Mouse (Mus musculus): Measurements from ENCODE around the gene Olfr1134. TPM values are rescaled to one million over a fixed set of nuclear protein-coding genes. Genes with fewer than 3 reads are reported as not detected.
"Not testable (repeated sequence)": the region's sequence is repeated elsewhere in the genome, so short reads cannot be mapped to it uniquely, and the experiment has no call there.

Olfr1134 gene
- polyA plus RNA-seq (2015; fragmentation: Nextera tagmentation; extraction: Ambion mirVana): not detected in 2 replicates

GRCm38 (mm10) chr2:87658360-87658759, at the start of gene Olfr1134:
Olfr1134 (minus strand) TSS chr2:87658460.
- H3K9ac ChIP-seq: no peak within 1 kb of the TSS
- 75% methylated on average over 2 of the region's 2 CpGs for WGBS
- no peaks in the 10 kb centered on the region for H3K9me3 ChIP-seq
- H3K27ac ChIP-seq: no peak within 1 kb of the TSS
- no peak for ATAC-seq (ENCODE audit: low FRiP score, low read depth)
- H3K4me1 ChIP-seq: no peaks in the 10 kb centered on the region
- H3K36me3 ChIP-seq: no peaks in the 10 kb centered on the region
- H3K4me2 ChIP-seq (replicated peaks): no peak within 1 kb of the TSS
- H3K27me3 ChIP-seq: no peaks in the 10 kb centered on the region
- no peak within 1 kb of the TSS for H3K4me3 ChIP-seq

- Histone ChIP-seq H3K36me3 (no peaks in the 10 kb centered on the region), H3K27ac (no peak within 1 kb of the TSS), H3K27me3 (no peaks in the 10 kb centered on the region), H3K9me3 (no peaks in the 10 kb centered on the region), H3K9ac (no peak within 1 kb of the TSS), H3K4me3 (no peak within 1 kb of the TSS), H3K4me2 (replicated peaks) (no peak within 1 kb of the TSS), H3K4me1 (no peaks in the 10 kb centered on the region)
- ATAC-seq (ENCODE audit: low FRiP score, low read depth): no peak
These were observed 35.6 kb upstream of the Olfr1134 start, which contains the start of gene Olfr1136 for GRCm38 (mm10) chr2:87693847-87694246. Olfr1136 (minus strand) TSS chr2:87693947.

GRCm38 (mm10) chr2:87673564-87673963, 15.3 kb upstream of the Olfr1134 start, which contains the start of gene Olfr1135:
Olfr1135 (minus strand) TSS chr2:87673664.
- Histone ChIP-seq H3K4me3 (no peak within 1 kb of the TSS), H3K9ac (no peak within 1 kb of the TSS), H3K9me3 (no peaks in the 10 kb centered on the region), H3K27me3 (no peaks in the 10 kb centered on the region), H3K4me2 (replicated peaks) (no peak within 1 kb of the TSS), H3K27ac (no peak within 1 kb of the TSS), H3K4me1 (no peaks in the 10 kb centered on the region), H3K36me3 (no peaks in the 10 kb centered on the region)
- WGBS: 24% methylated on average over 1 of the region's 1 CpGs
- ATAC-seq (ENCODE audit: low FRiP score, low read depth): no peak

GRCm38 (mm10) chr2:87647274-87647673, 11.0 kb downstream of the Olfr1134 start, which contains the start of gene Olfr1133:
Olfr1133 (minus strand) TSS chr2:87647374.
- Histone ChIP-seq H3K4me1 (no peaks in the 10 kb centered on the region), H3K9ac (no peak within 1 kb of the TSS), H3K9me3 (no peaks in the 10 kb centered on the region), H3K27me3 (no peaks in the 10 kb centered on the region), H3K4me2 (replicated peaks) (no peak within 1 kb of the TSS), H3K4me3 (no peak within 1 kb of the TSS), H3K36me3 (no peaks in the 10 kb centered on the region), H3K27ac (no peak within 1 kb of the TSS)
- ATAC-seq (ENCODE audit: low FRiP score, low read depth): no peak

GRCm38 (mm10) chr2:87642441-87642840, 15.8 kb downstream of the Olfr1134 start:
- H3K27me3 ChIP-seq: no peaks in the 10 kb centered on the region
- no peaks in the 10 kb centered on the region for H3K9me3 ChIP-seq
- H3K9ac ChIP-seq: no peak overlapping the region
- H3K4me2 ChIP-seq (replicated peaks): no peak overlapping the region
- H3K36me3 ChIP-seq: no peaks in the 10 kb centered on the region
- no peak for ATAC-seq (ENCODE audit: low FRiP score, low read depth)
- H3K4me3 ChIP-seq: no peak overlapping the region
- H3K27ac ChIP-seq: no peak overlapping the region
- no peaks in the 10 kb centered on the region for H3K4me1 ChIP-seq

- ATAC-seq (ENCODE audit: low FRiP score, low read depth): no peak
- H3K4me3 ChIP-seq: no peak within 1 kb of the TSS
These were observed 20.8 kb downstream of the Olfr1134 start, which contains the start of gene Olfr1132 for GRCm38 (mm10) chr2:87637435-87637834. Olfr1132 (minus strand) TSS chr2:87637535.

GRCm38 (mm10) chr2:87626804-87627203, 31.5 kb downstream of the Olfr1134 start, which contains the start of gene Olfr1131:
Olfr1131 (plus strand) TSS chr2:87627104.
- H3K27ac ChIP-seq: no peak within 1 kb of the TSS
- 67% methylated on average over 3 of the region's 3 CpGs for WGBS
- no peak for ATAC-seq (ENCODE audit: low FRiP score, low read depth)

More at GRCm38 (mm10) chr2:87637435-87637834, 20.8 kb downstream of the Olfr1134 start, which contains the start of gene Olfr1132:
- Histone ChIP-seq H3K27me3 (no peaks in the 10 kb centered on the region), H3K4me1 (no peaks in the 10 kb centered on the region), H3K36me3 (no peaks in the 10 kb centered on the region), H3K4me2 (replicated peaks) (no peak within 1 kb of the TSS), H3K9me3 (no peaks in the 10 kb centered on the region), H3K9ac (no peak within 1 kb of the TSS), H3K27ac (no peak within 1 kb of the TSS)

GRCm38 (mm10) chr2:87605912-87606311, 52.3 kb downstream of the Olfr1134 start, which contains the start of gene Olfr1130:
Olfr1130 (plus strand) TSS chr2:87606212.
- H3K27me3 ChIP-seq; H3K4me1 ChIP-seq; H3K4me3 ChIP-seq; H3K36me3 ChIP-seq; H3K9me3 ChIP-seq; H3K9ac ChIP-seq; H3K27ac ChIP-seq; ATAC-seq (ENCODE audit: low FRiP score, low read depth); H3K4me2 ChIP-seq (replicated peaks): not testable (repeated sequence)

More at GRCm38 (mm10) chr2:87626804-87627203, 31.5 kb downstream of the Olfr1134 start, which contains the start of gene Olfr1131:
- no peaks in the 10 kb centered on the region for H3K27me3 ChIP-seq
- H3K9me3 ChIP-seq: no peaks in the 10 kb centered on the region
- no peaks in the 10 kb centered on the region for H3K4me1 ChIP-seq
- H3K9ac ChIP-seq: no peak within 1 kb of the TSS
- no peaks in the 10 kb centered on the region for H3K36me3 ChIP-seq
- H3K4me2 ChIP-seq (replicated peaks): no peak within 1 kb of the TSS
- H3K4me3 ChIP-seq: no peak within 1 kb of the TSS

Other genes with a start within 250 kb of the Olfr1134 start
- gene Olfr1123, start 241.8 kb downstream of the Olfr1134 start, polyA plus RNA-seq (2015; fragmentation: Nextera tagmentation; extraction: Ambion mirVana): not detected in 2 replicates
- 0.05 and 0.13 TPM in 2 replicates for gene Olfr1124, start 228.2 kb downstream of the Olfr1134 start, polyA plus RNA-seq (2015; fragmentation: Nextera tagmentation; extraction: Ambion mirVana)
- gene Olfr1126, start 204.5 kb downstream of the Olfr1134 start, polyA plus RNA-seq (2015; fragmentation: Nextera tagmentation; extraction: Ambion mirVana): not detected in 2 replicates
- not detected in 2 replicates for gene Pramel7, start 161.4 kb downstream of the Olfr1134 start, polyA plus RNA-seq (2015; fragmentation: Nextera tagmentation; extraction: Ambion mirVana)
- not detected in 2 replicates for gene Pramel6, start 151.9 kb downstream of the Olfr1134 start, polyA plus RNA-seq (2015; fragmentation: Nextera tagmentation; extraction: Ambion mirVana)
- not detected in 2 replicates for gene Olfr153, start 126.7 kb downstream of the Olfr1134 start, polyA plus RNA-seq (2015; fragmentation: Nextera tagmentation; extraction: Ambion mirVana)
- gene Olfr1128, start 112.9 kb downstream of the Olfr1134 start, polyA plus RNA-seq (2015; fragmentation: Nextera tagmentation; extraction: Ambion mirVana): not detected in 2 replicates
- not detected in 2 replicates for gene Olfr1129, start 84.6 kb downstream of the Olfr1134 start, polyA plus RNA-seq (2015; fragmentation: Nextera tagmentation; extraction: Ambion mirVana)
- gene Olfr1130, start 52.2 kb downstream of the Olfr1134 start, polyA plus RNA-seq (2015; fragmentation: Nextera tagmentation; extraction: Ambion mirVana): not detected in 2 replicates
- gene Olfr1131, start 31.4 kb downstream of the Olfr1134 start, polyA plus RNA-seq (2015; fragmentation: Nextera tagmentation; extraction: Ambion mirVana): not detected in 2 replicates
- not detected in 2 replicates for gene Olfr1132, start 20.9 kb downstream of the Olfr1134 start, polyA plus RNA-seq (2015; fragmentation: Nextera tagmentation; extraction: Ambion mirVana)
- not detected in 2 replicates for gene Olfr1133, start 11.1 kb downstream of the Olfr1134 start, polyA plus RNA-seq (2015; fragmentation: Nextera tagmentation; extraction: Ambion mirVana)
- gene Olfr1135, start 15.2 kb upstream of the Olfr1134 start, polyA plus RNA-seq (2015; fragmentation: Nextera tagmentation; extraction: Ambion mirVana): not detected in 2 replicates
- gene Olfr1136, start 35.5 kb upstream of the Olfr1134 start, polyA plus RNA-seq (2015; fragmentation: Nextera tagmentation; extraction: Ambion mirVana): not detected in 2 replicates
- gene Olfr1137, start 54.7 kb upstream of the Olfr1134 start, polyA plus RNA-seq (2015; fragmentation: Nextera tagmentation; extraction: Ambion mirVana): not detected in 2 replicates
- gene Olfr1138, start 81.5 kb upstream of the Olfr1134 start, polyA plus RNA-seq (2015; fragmentation: Nextera tagmentation; extraction: Ambion mirVana): not detected in 2 replicates
- not detected in 2 replicates for gene Olfr1140, start 85.3 kb upstream of the Olfr1134 start, polyA plus RNA-seq (2015; fragmentation: Nextera tagmentation; extraction: Ambion mirVana)
- not detected in 2 replicates for gene Olfr1141, start 95.5 kb upstream of the Olfr1134 start, polyA plus RNA-seq (2015; fragmentation: Nextera tagmentation; extraction: Ambion mirVana)
- not detected in 2 replicates for gene Olfr152, start 121.0 kb upstream of the Olfr1134 start, polyA plus RNA-seq (2015; fragmentation: Nextera tagmentation; extraction: Ambion mirVana)
- not detected in 2 replicates for gene Olfr1143, start 142.1 kb upstream of the Olfr1134 start, polyA plus RNA-seq (2015; fragmentation: Nextera tagmentation; extraction: Ambion mirVana)
- not detected in 2 replicates for gene Olfr1145, start 151.4 kb upstream of the Olfr1134 start, polyA plus RNA-seq (2015; fragmentation: Nextera tagmentation; extraction: Ambion mirVana)
- not detected in 2 replicates for gene Olfr1148, start 172.1 kb upstream of the Olfr1134 start, polyA plus RNA-seq (2015; fragmentation: Nextera tagmentation; extraction: Ambion mirVana)
- gene Olfr1150-ps1, start 185.5 kb upstream of the Olfr1134 start, polyA plus RNA-seq (2015; fragmentation: Nextera tagmentation; extraction: Ambion mirVana): not detected in 2 replicates
- gene Olfr1151, start 197.4 kb upstream of the Olfr1134 start, polyA plus RNA-seq (2015; fragmentation: Nextera tagmentation; extraction: Ambion mirVana): not detected in 2 replicates
- gene Olfr1152, start 208.0 kb upstream of the Olfr1134 start, polyA plus RNA-seq (2015; fragmentation: Nextera tagmentation; extraction: Ambion mirVana): 0.03 TPM in 1 of 2 replicates, not detected in the other
- not detected in 2 replicates for gene Olfr1153, start 236.5 kb upstream of the Olfr1134 start, polyA plus RNA-seq (2015; fragmentation: Nextera tagmentation; extraction: Ambion mirVana)
- gene Olfr1154, start 246.7 kb upstream of the Olfr1134 start, polyA plus RNA-seq (2015; fragmentation: Nextera tagmentation; extraction: Ambion mirVana): not detected in 2 replicates

Data from limb, embryonic 13.5 days (tissue).